Mouse (Mus musculus) embryonic facial prominence, embryonic 13.5 days (tissue): ENCODE measurements around the gene Ap3d1. TPM values are rescaled to one million over a fixed set of nuclear protein-coding genes. Genes with fewer than 3 reads are reported as not detected.
A peak's percentile ranks its signal among the peaks of the same experiment; 100 is the strongest.

Experiments used
- ATAC-seq: fragments of 200-750 bp; cut with Nextera tagmentation; 2 replicates; pipeline ENCODE4 v1.8.0; 2017; ENCODE audit warnings: low read depth; ENCODE audit not compliant: insufficient number of reproducible peaks, insufficient read depth, low FRiP score, low TSS enrichment
- H3K27ac ChIP-seq: fragments of 300-500 bp; sonication (generic); 2 replicates; pipeline ENCODE4 v1.5.1; 2015; ENCODE audit warnings: moderate library complexity, mild to moderate bottlenecking, inconsistent platforms
- H3K27me3 ChIP-seq: fragments of 300-500 bp; sonication (generic); 2 replicates; pipeline ENCODE4 v1.6.1; 2015; ENCODE audit warnings: mild to moderate bottlenecking, inconsistent platforms
- H3K36me3 ChIP-seq: fragments of 300-500 bp; sonication (generic); 2 replicates; pipeline ENCODE4 v1.6.1; 2015; ENCODE audit warnings: mild to moderate bottlenecking, inconsistent platforms
- H3K4me1 ChIP-seq: fragments of 300-500 bp; sonication (generic); 2 replicates; pipeline ENCODE4 v1.6.1; 2015; ENCODE audit warnings: inconsistent platforms
- H3K4me2 ChIP-seq: fragments of 300-500 bp; sonication (generic); 2 replicates; pipeline ENCODE4 v1.6.1; 2015; ENCODE audit warnings: moderate library complexity, mild to moderate bottlenecking, inconsistent platforms
- H3K4me3 ChIP-seq: fragments of 300-500 bp; sonication (generic); 2 replicates; pipeline ENCODE4 v1.5.1; 2015; ENCODE audit warnings: mild to moderate bottlenecking, inconsistent platforms
- H3K9ac ChIP-seq: fragments of 300-500 bp; sonication (generic); 2 replicates; pipeline ENCODE4 v1.6.1; 2015; ENCODE audit warnings: mild to moderate bottlenecking, inconsistent platforms
- H3K9me3 ChIP-seq: fragments of 300-500 bp; sonication (generic); 2 replicates; pipeline ENCODE4 v1.6.1; 2016; ENCODE audit warnings: inconsistent platforms
- WGBS: fragments of 180-500 bp; shearing (Covaris S2); methylation state at CpG from one replicate; pipeline ENCODE4 v1.1.7; 2015; ENCODE audit warnings: mixed read lengths; 5-methylcytosine and 5-hydroxymethylcytosine counted together
- polyA plus RNA-seq: library from polyadenylated mRNA; unstranded; fragments of >200 nt; fragmentation: Nextera tagmentation; extraction: Ambion mirVana; gene quantifications from 2 replicates; pipeline ENCODE4 v1.2.1, GENCODE M21; 2015

Ap3d1 gene
- 73.3 and 73.5 TPM in 2 replicates for polyA plus RNA-seq

DNA sequence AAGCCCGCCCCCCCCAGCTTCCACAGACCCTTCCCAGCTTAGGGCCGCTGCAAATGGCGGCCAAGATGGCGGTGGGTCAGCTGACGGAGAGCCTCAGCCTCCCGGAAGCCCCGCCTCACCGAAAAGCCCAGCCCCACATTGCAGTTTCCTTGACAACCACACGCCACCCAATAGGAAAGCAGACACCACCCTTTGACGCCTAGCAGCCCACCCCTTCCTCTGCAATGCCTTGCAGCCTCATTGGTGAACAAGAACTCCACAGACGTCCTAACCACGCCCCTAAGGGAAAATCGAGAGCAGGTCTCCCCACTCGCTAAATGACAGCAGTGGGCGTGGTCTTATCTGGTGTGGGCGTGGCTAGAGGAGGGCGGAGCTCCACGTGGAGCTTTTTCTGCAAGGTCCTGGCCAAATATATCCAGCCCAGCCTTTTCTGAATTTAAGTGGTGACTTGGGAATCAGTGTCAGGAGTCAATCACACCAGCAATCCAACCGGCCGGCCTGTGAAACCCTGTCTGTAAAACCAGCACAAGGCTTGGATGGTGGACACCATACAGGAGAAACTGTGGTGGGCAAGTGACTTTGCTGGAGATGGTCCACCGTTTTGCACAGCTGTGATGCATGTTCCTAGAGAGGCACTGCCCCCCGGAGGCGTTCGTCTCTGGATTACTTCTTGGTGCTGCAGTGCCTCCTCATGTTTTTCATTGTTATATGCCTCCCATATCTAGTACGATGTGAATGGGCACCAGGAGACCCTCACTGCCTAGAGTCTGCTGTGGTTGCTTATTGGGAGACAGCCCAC is at the start of gene Ap3d1:
Ap3d1 (minus strand) TSS at position 85 of the 799 bp plus-strand sequence.
- 1% methylated on average over 24 of the region's 25 CpGs for whole genome bisulfite sequencing
- Histone ChIP-seq H3K9ac (peak within 1 kb of the TSS; percentile 97), H3K4me2 (peak within 1 kb of the TSS; percentile 95), H3K9me3 (no peaks in the 10 kb centered on the region), H3K36me3 (peaks cover 9% of the 10 kb centered on the region; the same call in 1 of the 2 replicates), H3K27me3 (no peaks in the 10 kb centered on the region), H3K4me1 (peaks cover 26% of the 10 kb centered on the region), H3K27ac (peak within 1 kb of the TSS; percentile 85), H3K4me3 (peak within 1 kb of the TSS; percentile 98)
- peak; percentile 98 for ATAC-seq

DNA sequence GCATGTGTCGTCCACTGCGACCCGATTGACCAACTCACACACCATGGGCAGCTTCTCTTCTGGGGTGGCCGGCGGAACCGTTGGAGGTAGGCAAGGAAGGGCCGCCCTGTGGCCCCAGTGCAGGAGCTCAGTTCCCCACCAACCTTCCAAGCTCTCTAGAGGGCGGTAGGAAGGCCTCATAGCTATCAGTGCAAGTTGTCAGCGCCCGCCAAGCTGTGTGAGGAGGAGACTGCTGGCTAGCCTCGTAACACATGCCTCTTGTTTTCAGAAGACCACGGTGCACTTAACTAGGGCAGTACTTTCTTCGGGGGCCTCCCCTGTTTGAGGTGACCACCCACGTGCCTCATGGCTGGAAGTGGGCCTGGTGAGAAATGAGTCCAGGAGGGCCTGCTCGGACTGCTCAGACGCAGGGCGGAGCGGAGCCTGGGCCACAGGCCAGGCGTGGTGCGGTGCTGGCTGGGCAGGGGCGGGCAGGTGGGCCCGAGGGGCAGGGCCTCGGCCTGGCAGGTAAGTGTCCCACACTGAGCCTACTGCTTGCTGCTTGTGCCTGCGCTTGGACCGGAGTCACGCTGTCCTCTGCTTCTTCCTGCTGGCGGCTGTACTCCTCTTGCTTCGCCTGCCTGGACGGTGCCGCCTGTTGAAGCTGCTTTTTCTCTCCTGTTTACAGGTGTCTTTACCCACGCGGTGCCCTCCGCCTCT is 49.6 kb upstream of the Ap3d1 start:
- 79% methylated on average over 33 of the region's 33 CpGs for WGBS
- no peak overlapping the region for H3K27ac ChIP-seq
- H3K4me2 ChIP-seq, result no peak overlapping the region
- no peaks in the 10 kb centered on the region for H3K27me3 ChIP-seq
- H3K4me3 ChIP-seq, result no peak overlapping the region
- no peak overlapping the region for H3K9ac ChIP-seq
- H3K9me3 ChIP-seq, result no peaks in the 10 kb centered on the region
- peaks cover 7% of the 10 kb centered on the region for H3K4me1 ChIP-seq
- peaks cover 98% of the 10 kb centered on the region for H3K36me3 ChIP-seq
- ATAC-seq, result no peak

DNA sequence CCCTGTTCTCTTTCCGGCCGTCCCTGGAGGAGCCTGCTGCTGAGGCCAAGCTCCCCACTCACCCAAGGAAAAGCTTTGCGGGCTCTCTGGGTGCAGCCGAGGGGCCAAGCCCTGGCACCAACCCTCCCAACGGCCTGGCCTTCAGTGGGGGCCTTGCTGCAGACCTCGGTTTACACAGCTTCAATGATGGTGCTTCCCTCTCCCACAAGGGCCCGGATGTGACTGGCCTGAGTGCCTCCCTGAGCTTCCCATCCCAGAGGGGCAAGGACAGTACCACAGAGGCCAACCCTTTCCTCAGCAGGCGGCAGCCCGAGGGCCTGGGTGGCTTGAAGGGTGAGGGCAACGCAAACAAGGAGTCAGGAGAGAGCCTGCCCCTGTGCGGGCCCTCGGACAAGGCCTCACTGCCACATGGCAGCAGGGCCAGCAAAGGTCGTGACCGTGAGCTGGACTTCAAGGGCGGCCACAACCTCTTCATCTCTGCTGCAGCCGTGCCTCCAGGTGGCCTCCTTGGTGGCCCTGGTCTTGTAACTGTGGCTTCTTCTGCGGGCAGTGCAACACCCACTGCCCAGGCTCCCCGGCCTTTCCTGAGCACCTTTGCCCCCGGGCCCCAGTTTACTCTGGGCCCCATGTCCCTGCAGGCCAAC is 48.8 kb upstream of the Ap3d1 start:
- Histone ChIP-seq H3K4me2 (no peak overlapping the region), H3K9me3 (no peaks in the 10 kb centered on the region), H3K27ac (no peak overlapping the region), H3K27me3 (no peaks in the 10 kb centered on the region), H3K9ac (no peak overlapping the region), H3K36me3 (peaks cover 98% of the 10 kb centered on the region), H3K4me1 (no peaks in the 10 kb centered on the region; the same call in 1 of the 2 replicates), H3K4me3 (no peak overlapping the region)
- ATAC-seq, result no peak
- 83% methylated on average over 19 of the region's 19 CpGs for WGBS

DNA sequence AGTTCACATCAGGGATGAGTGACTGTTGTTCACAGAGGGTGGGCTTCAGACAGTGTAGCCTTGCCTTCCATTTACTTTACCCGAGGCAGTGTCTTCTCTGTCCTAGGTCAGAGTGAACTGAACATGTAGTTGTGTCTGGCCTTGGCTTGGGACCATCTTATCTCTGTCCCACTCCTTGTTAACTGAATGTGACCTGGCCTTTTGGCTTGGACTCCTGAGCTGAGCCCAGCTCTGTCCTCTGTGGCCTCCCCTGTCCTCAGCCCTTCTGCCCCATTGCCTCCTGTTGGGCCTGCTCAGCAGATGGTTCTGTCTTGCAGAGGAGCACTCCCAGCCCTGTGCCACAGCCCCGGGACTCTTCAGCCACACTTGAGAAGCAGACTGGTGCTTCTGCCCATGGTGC is 45.5 kb upstream of the Ap3d1 start:
- H3K9me3 ChIP-seq, result no peaks in the 10 kb centered on the region
- no peaks in the 10 kb centered on the region for H3K4me1 ChIP-seq
- no peak overlapping the region for H3K4me2 ChIP-seq
- H3K27ac ChIP-seq, result no peak overlapping the region
- H3K4me3 ChIP-seq, result no peak overlapping the region
- WGBS, result 81% methylated on average over 2 of the region's 2 CpGs
- no peaks in the 10 kb centered on the region for H3K27me3 ChIP-seq
- H3K9ac ChIP-seq, result no peak overlapping the region
- ATAC-seq, result no peak
- peaks cover 99% of the 10 kb centered on the region for H3K36me3 ChIP-seq

DNA sequence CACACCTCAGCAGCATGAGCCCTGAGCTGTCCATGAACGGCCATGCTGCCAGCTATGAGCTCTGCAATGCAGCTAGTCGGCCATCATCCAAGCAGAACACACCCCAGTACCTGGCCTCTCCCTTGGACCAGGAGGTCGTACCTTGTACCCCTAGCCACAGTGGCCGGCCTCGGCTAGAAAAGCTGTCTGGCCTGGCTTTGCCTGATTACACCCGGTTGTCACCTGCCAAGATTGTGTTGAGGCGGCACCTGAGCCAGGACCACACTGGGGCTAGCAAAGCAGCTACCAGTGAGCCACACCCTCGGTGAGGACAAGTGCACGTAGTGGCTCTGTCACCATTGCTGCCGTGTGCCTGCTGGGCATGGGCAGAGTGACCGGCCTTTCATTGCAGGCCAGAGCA is 43.9 kb upstream of the Ap3d1 start:
- Histone ChIP-seq H3K4me2 (no peak overlapping the region), H3K27me3 (no peaks in the 10 kb centered on the region), H3K9me3 (no peaks in the 10 kb centered on the region), H3K4me3 (no peak overlapping the region), H3K4me1 (no peaks in the 10 kb centered on the region), H3K9ac (no peak overlapping the region), H3K27ac (no peak overlapping the region), H3K36me3 (peaks cover 99% of the 10 kb centered on the region)
- ATAC-seq, result no peak
- WGBS, result 95% methylated on average over 11 of the region's 11 CpGs

DNA sequence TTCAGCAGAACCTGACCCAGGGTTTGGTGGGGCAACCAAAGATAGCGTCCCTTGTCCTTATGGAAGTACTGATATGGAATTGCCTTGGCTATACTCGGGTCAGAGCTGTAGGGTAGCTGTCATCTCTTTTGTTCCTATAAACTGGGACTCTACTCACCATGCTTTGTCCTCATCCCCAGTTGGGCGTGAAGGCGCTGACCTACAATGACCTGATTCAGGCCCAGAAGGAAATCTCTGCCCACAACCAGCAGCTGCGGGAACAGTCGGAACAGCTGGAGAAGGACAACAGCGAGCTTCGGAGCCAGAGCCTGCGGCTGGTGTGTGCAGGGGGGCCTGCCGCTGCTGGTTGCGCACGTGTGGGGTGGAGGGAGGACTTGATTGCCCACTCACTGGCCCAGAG is 42.8 kb upstream of the Ap3d1 start:
- ATAC-seq, result no peak
- 90% methylated on average over 12 of the region's 12 CpGs for WGBS
- peaks cover 99% of the 10 kb centered on the region for H3K36me3 ChIP-seq

DNA sequence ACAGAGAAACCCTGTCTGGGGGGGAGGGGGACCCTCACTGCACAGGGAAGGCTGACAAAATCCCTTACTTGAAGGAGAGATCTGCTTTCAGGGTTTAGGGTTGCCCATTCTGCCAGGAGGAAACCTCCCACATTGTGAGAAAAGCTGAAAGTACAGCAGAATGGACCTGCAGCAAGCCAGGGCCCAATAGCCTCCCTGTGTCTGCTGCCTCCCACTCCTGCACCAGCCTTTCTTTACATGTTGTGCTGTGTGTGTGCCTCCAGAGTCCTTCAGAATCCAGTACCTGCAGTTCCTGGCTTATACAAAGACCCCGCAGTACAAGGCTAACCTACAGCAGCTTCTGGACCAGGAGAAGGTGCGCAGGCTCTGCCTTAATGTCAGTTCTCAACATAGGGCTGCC is 42.2 kb upstream of the Ap3d1 start:
- Histone ChIP-seq H3K36me3 (peaks cover 100% of the 10 kb centered on the region), H3K4me2 (no peak overlapping the region), H3K27ac (no peak overlapping the region), H3K9me3 (no peaks in the 10 kb centered on the region), H3K27me3 (no peaks in the 10 kb centered on the region), H3K4me1 (no peaks in the 10 kb centered on the region), H3K4me3 (no peak overlapping the region), H3K9ac (no peak overlapping the region)
- WGBS, result 91% methylated on average over 2 of the region's 2 CpGs
- no peak for ATAC-seq

More for the DNA sequence above, 42.8 kb upstream of the Ap3d1 start:
- Histone ChIP-seq H3K27me3 (no peaks in the 10 kb centered on the region), H3K27ac (no peak overlapping the region), H3K9me3 (no peaks in the 10 kb centered on the region), H3K9ac (no peak overlapping the region), H3K4me2 (no peak overlapping the region), H3K4me3 (no peak overlapping the region), H3K4me1 (no peaks in the 10 kb centered on the region)

DNA sequence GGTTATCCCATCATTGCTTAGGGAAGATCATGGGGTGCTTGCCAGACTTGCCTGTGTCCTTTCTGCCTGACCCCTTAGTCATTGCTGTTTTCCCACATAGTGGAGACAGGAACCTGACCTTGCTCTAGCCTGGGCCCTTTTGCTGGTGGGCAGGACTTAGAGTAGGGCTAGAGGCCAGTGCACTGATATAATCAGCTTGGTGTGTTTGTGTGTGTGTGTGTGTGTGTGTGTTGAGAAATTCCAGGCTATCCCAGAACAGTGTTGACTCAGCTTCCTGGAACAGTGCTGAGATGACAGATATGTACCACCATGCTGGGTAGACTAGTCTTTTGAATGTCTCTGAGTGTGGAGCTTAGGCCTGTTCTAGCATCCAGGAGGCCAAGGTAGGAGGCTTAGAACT is 37.5 kb upstream of the Ap3d1 start:
- no peak overlapping the region for H3K4me2 ChIP-seq

DNA sequence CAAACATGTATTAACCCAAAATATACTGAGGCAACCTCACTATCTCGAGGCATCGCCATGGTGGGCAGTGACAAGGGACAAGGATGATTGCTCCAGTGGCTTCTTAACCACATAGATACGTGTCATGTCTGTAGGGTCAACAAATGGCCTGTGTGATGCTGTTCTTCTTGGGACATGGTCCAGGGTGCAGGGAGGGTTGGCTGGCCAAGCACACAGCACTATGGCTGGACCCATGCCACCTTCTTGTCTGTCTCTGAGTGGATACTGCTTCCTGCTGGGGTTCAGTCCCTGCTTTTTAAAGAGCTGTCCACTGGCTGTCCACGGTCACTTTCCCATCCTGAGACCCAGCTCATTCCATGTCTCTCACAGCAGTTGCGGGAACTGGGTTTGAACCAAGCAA is 35.1 kb upstream of the Ap3d1 start:
- Histone ChIP-seq H3K4me2 (no peak overlapping the region), H3K9me3 (no peaks in the 10 kb centered on the region), H3K9ac (no peak overlapping the region), H3K36me3 (peaks cover 99% of the 10 kb centered on the region), H3K27ac (no peak overlapping the region), H3K4me1 (peaks cover 19% of the 10 kb centered on the region), H3K27me3 (no peaks in the 10 kb centered on the region), H3K4me3 (no peak overlapping the region)
- ATAC-seq, result no peak
- 92% methylated on average over 5 of the region's 5 CpGs for WGBS

More for the DNA sequence above, 37.5 kb upstream of the Ap3d1 start:
- Histone ChIP-seq H3K9me3 (no peaks in the 10 kb centered on the region), H3K36me3 (peaks cover 99% of the 10 kb centered on the region), H3K9ac (no peak overlapping the region), H3K27me3 (no peaks in the 10 kb centered on the region), H3K27ac (no peak overlapping the region), H3K4me1 (peaks cover 3% of the 10 kb centered on the region), H3K4me3 (no peak overlapping the region)
- ATAC-seq, result no peak

DNA sequence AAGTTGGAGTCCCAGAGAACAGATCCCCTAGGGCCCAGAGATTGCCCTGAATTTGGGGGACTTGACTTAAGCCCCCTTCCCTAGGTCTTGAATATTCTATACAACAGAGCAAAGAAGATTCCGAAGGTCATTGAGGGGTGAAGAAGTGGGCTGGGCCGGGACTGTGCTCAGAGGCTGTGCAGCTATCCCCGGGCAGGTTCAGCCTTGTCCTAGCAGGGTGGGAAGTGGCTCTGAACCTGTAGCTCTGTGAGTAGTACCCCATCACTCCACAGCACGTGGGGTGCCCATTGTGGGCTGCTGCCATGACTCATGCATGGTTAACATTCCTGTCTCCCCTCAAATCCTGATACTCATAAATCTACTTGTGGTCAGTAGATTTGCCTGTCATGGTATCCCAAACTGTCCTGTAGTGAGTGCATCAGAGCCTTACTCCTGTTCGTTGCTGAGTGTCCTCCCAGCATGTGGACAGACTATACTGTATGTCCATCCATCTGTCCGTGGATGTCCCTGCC is 34.4 kb upstream of the Ap3d1 start:
- peaks cover 19% of the 10 kb centered on the region for H3K4me1 ChIP-seq
- no peak overlapping the region for H3K4me2 ChIP-seq
- no peak overlapping the region for H3K4me3 ChIP-seq
- H3K27me3 ChIP-seq, result no peaks in the 10 kb centered on the region
- 83% methylated on average over 6 of the region's 6 CpGs for WGBS
- ATAC-seq, result no peak
- peak overlapping the region; percentile 40; the same call in 1 of the 2 replicates for H3K9ac ChIP-seq
- H3K36me3 ChIP-seq, result peaks cover 99% of the 10 kb centered on the region
- H3K9me3 ChIP-seq, result no peaks in the 10 kb centered on the region
- no peak overlapping the region for H3K27ac ChIP-seq

DNA sequence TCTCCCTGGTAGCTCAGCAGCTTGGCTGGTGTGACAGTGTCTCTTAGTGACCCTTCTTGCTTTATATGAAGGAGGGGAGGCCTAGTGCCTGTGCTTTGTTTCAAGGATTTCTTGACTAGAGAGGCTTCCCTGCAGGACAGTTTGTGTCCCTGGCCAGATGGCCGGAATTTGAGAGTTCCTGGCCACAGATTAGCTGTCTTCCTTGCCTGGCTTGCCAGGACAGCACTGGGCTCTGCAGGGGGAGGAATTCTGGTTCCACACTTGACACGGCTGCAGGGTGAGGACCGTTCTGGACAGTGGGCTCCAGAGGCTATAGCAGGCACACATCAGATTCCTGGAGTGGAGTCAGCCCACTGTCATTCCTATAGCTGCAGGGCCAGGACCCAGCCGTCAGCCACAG is 33.7 kb upstream of the Ap3d1 start:
- Histone ChIP-seq H3K36me3 (peaks cover 99% of the 10 kb centered on the region), H3K27ac (no peak overlapping the region), H3K4me3 (no peak overlapping the region), H3K9ac (peak overlapping the region; percentile 40; the same call in 1 of the 2 replicates), H3K4me2 (no peak overlapping the region), H3K4me1 (peaks cover 19% of the 10 kb centered on the region), H3K27me3 (no peaks in the 10 kb centered on the region), H3K9me3 (no peaks in the 10 kb centered on the region)
- no peak for ATAC-seq
- 83% methylated on average over 4 of the region's 4 CpGs for WGBS
